Mouse (Mus musculus): ENCODE measurements at regions not wholly inside any gene's neighbourhood (a gene's known extent, or its start where the extent isn't known, plus 50 kb on each side); places are given as distances from the start of the nearest gene placed in this dataset.

GRCm38 (mm10) chr1:81904056-81904455, 328.9 kb upstream of the Gm9747 start:
- TF ChIP-seq CTCF (IDR thresholded peaks at IDR 0.05; ENCODE audit: borderline replicate concordance, insufficient read depth, low read length) = no peak
- no peak for TF ChIP-seq POLR2A (IDR thresholded peaks at IDR 0.05; ENCODE audit: low read depth, low read length)
